Mouse (Mus musculus) erythroblast, embryonic 14.5 days (primary cell): Measurements from ENCODE around the gene Rpusd2.

Experiments
- GATA1 ChIP-seq: IDR thresholded peaks from 2 replicates; pipeline ENCODE4 v1.6.1; 2012; ENCODE audit warnings: low read length, inconsistent platforms, mixed read lengths
- TAL1 ChIP-seq: IDR thresholded peaks from 3 replicates; pipeline ENCODE4 v1.6.1; 2012; ENCODE audit warnings: low read length, inconsistent platforms, mixed read lengths

DNA sequence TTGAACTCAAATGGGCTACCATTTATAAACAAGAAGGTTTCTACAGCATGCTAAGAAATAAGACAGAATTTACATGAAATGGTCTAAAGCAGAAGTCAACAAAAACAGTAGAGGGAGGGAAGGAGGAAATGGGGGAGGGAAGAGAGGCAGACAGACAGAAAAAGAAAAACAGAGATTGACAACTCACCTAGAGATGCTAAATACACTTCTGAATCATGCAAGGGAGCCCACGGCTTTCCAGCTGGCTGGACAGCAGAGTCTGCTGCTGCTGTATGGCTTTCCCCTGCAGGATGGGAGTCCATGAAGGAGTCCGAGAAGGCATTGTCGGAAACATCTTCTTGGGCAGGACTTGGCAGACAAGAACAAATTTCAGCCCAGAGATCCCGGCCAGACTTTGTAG, 7.6 kb upstream of the Rpusd2 start:
- TF ChIP-seq GATA1 (no peak), TAL1 (no peak)
